Mouse (Mus musculus) cerebellum, adult 2 months (tissue): Measurements from ENCODE around the gene Itgb7.

Experiments used
- CTCF ChIP-seq: fragments of 200-500 bp; IDR thresholded peaks from 2 replicates; pipeline ENCODE4 v1.5.1; 2011; ENCODE audit warnings: low read depth, mild to moderate bottlenecking, control low read depth, low read length, moderate library complexity, borderline replicate concordance; ENCODE audit not compliant: insufficient read depth
- POLR2A ChIP-seq: fragments of 200-500 bp; IDR thresholded peaks from 2 replicates; pipeline ENCODE4 v1.6.1; 2011; ENCODE audit warnings: low read length, control low read depth, borderline replicate concordance; ENCODE audit not compliant: insufficient read depth

DNA sequence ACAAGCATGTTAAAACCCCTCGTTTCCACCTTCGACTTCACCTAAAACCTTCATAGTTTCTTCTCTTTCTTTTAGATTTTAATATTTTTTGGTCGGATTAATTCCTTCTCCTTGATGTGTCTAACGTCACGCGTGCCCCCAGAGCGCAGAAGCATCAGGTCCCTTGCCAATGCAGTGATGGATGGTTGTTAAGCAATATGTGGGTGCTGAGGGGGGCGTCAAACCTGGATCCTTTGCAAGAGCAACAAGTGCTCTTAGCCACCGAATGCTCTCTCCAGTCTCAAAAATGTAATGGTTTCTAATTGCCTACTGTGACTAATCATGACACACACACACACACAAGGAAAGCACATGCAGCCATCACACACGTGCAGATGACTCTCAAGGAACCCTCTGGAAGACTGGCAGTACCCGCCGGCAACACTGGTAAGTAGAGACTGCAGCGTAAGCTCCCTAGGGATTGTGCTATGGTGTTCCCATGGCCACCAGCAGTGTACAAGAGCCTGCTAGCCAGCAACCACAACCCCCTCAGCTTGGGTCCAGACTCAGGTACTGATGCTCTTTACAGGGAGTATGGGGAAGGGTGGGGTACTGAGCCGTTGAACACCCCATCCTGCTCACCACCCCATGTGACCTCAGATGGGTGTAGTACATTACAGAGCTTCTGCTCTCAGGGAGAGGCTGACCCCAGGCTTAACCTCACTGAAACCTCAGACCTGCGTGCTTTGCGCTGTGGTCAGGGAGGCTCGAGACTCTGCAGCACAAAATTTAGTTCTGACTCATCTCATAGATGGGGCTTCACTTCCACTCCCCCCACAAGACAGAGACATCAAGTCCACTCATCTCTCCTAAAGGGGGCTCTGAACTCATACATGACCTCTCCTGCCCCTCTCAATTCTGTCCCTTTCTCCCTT lies 1.1 kb downstream of the Itgb7 start:
- TF ChIP-seq POLR2A: no peak
- TF ChIP-seq CTCF: no peak
